Comparison of ENCODE assay signal across 21 mouse cellular contexts in the genomic region with DNA sequence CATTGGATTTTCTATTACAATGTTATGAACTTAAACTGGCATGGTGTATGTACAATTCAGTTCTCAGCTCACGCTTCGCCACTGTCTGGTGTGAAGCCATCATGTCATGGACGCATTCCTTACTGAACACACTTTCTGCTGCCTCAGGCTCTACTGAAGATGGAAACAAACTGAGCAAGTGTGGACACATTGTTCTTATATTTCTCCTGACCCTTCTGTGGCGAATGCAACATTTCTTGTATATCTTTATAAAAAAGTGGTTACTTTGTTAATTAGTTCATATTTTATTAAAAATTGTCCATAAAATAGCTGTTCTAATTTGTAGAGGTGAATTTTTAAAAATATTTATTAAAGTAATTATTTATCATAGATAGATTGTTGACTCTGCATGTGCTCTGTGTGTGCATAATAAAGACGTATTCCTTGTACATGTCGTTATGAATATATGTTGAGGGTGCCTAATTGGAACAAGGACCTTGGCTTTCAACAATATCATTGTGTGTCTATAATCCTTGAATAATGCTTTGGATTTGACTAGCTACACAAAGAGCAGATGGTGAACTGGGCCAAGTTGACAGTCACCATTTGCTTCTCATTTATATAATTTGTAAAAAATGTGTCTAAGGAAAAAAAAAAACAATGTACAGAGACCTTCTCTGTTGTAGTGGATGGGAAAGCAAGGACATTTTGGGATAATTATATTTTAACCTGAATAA.
DNase-seq lines count a peak whose midpoint lies in the region; ATAC-seq and TF ChIP-seq lines count a peak whose summit lies in the region.
"Had no signal": no experiment of that assay in that cellular context is flagged by ENCODE, and none has a peak within 500 bp of the region (broad histone marks: within the 10 kb centered on the region; RNA-seq: fewer than 3 reads in every experiment).

No protein-coding gene starts in this region.

- H3K9ac ChIP-seq in forebrain, embryonic 16.5 days (replicated peaks; ENCODE audit: low read depth, low read length), result no peak overlapping the region
- H3K9ac ChIP-seq: embryonic facial prominence, embryonic 15.5 days; hindbrain, embryonic 12.5 days had no signal

- peaks cover 8% of the 10 kb centered on the region for H3K4me1 ChIP-seq in forebrain, embryonic 16.5 days (replicated peaks; ENCODE audit: control insufficient read depth, insufficient read depth, low read length)
- peaks cover 44% of the 10 kb centered on the region for H3K4me1 ChIP-seq in forebrain, embryonic 10.5 days

- H3K36me3 ChIP-seq in forebrain, embryonic 16.5 days (ENCODE audit: control insufficient read depth, insufficient read depth), result no peaks in the 10 kb centered on the region
- no peaks in the 10 kb centered on the region for H3K36me3 ChIP-seq in forebrain, embryonic 10.5 days (replicated peaks)
- H3K36me3 ChIP-seq: embryonic facial prominence, embryonic 15.5 days; heart, embryonic 10.5 days; hindbrain, embryonic 12.5 days had no signal

- no peak for TF ChIP-seq POLR2A in brain, embryonic 14.5 days (IDR thresholded peaks at IDR 0.05; ENCODE audit: borderline replicate concordance, extremely low read depth, insufficient read depth, insufficient read length, poor library complexity, severe bottlenecking)

- no peak overlapping the region for H3K4me2 ChIP-seq in forebrain, embryonic 16.5 days (ENCODE audit: low read length)
- H3K4me2 ChIP-seq: embryonic facial prominence, embryonic 15.5 days; hindbrain, embryonic 12.5 days had no signal

- no peak overlapping the region for H3K4me3 ChIP-seq in forebrain, embryonic 16.5 days (replicated peaks; ENCODE audit: low read length)
- H3K4me3 ChIP-seq in forebrain, embryonic 10.5 days, result no peak overlapping the region
- H3K4me3 ChIP-seq: embryonic facial prominence, embryonic 15.5 days; erythroblast, embryonic 14.5 days; heart, embryonic 10.5 days; hindbrain, embryonic 12.5 days had no signal

- ATAC-seq in forebrain, embryonic 16.5 days, result 0 out of 2 replicates have a peak, but pooled peaks have one; percentile 29
- ATAC-seq: hindbrain, embryonic 16.5 days had no signal

- DNase-seq in cerebellum, adult 9-11 months, result peak; percentile 52
- no peak for DNase-seq in cerebellum, adult 8-10 months
- no peak for DNase-seq in forebrain, embryonic 10.5 days (ENCODE audit: extremely low spot score, low spot score)
- peak; percentile 68 for DNase-seq in brain, embryonic 14.5 days (ENCODE audit: low read depth)
- peak; percentile 95 for DNase-seq in retina, postnatal 1 day
- DNase-seq in spleen, adult 18-20 months, result no peak
- DNase-seq: adrenal gland, adult 8-10 months; adrenal gland, postnatal 36 days; cerebellum, postnatal 14 days; gastrocnemius, postnatal 10 days; heart, adult 18-20 months; heart, postnatal 10 days; heart, postnatal 4 days; kidney, adult 11 months; kidney, adult 9 months had no signal

- H3K9me3 ChIP-seq in forebrain, embryonic 16.5 days (ENCODE audit: control insufficient read depth, low read length), result no peaks in the 10 kb centered on the region
- H3K9me3 ChIP-seq in forebrain, embryonic 10.5 days, result no peaks in the 10 kb centered on the region
- H3K9me3 ChIP-seq: embryonic facial prominence, embryonic 15.5 days; heart, embryonic 10.5 days; hindbrain, embryonic 12.5 days had no signal

- no peak for TF ChIP-seq CTCF in brain, embryonic 14.5 days (IDR thresholded peaks at IDR 0.05; ENCODE audit: borderline replicate concordance, extremely low read depth, insufficient read depth, insufficient read length)

- WGBS in forebrain, embryonic 16.5 days, result 51% methylated on average over 6 of the region's 6 CpGs
- 67% methylated on average over 6 of the region's 6 CpGs for WGBS in forebrain, embryonic 10.5 days

- no peak overlapping the region for H3K27ac ChIP-seq in forebrain, embryonic 16.5 days (ENCODE audit: low read length)
- H3K27ac ChIP-seq in forebrain, embryonic 10.5 days, result no peak overlapping the region
- H3K27ac ChIP-seq: embryonic facial prominence, embryonic 15.5 days; heart, embryonic 10.5 days; hindbrain, embryonic 12.5 days had no signal

- H3K27me3 ChIP-seq in forebrain, embryonic 16.5 days (replicated peaks; ENCODE audit: control insufficient read depth, insufficient read depth, low read length), result no peaks in the 10 kb centered on the region
- peaks cover 27% of the 10 kb centered on the region for H3K27me3 ChIP-seq in forebrain, embryonic 10.5 days (ENCODE audit: poor library complexity, severe bottlenecking)
- H3K27me3 ChIP-seq: embryonic facial prominence, embryonic 15.5 days; hindbrain, embryonic 12.5 days had no signal

Comparison
In these comparisons a context has a peak if more than half of its experiments do, and no peak if none do; other contexts are left out.
1. DNase-seq: peak in cerebellum, adult 9-11 months (single experiment), brain, embryonic 14.5 days (single experiment) and retina, postnatal 1 day (single experiment); none in cerebellum, adult 8-10 months (single experiment), forebrain, embryonic 10.5 days (single experiment) and spleen, adult 18-20 months (0 of 2).